Mouse (Mus musculus) stomach, embryonic 14.5 days (tissue): ENCODE data around the gene Gm20388. TPM values are rescaled to one million over a fixed set of nuclear protein-coding genes. Genes with fewer than 3 reads are reported as not detected.
A peak's percentile ranks its signal among the peaks of the same experiment; 100 is the strongest.

Source experiments
- ATAC-seq: fragments of 200-750 bp; cut with Nextera tagmentation; 2 replicates; pipeline ENCODE4 v1.8.0; 2017; ENCODE audit warnings: low read depth, moderate TSS enrichment; ENCODE audit not compliant: insufficient number of reproducible peaks, insufficient read depth, low FRiP score
- H3K27ac ChIP-seq: fragments of 300-500 bp; sonication (generic); 2 replicates; pipeline ENCODE4 v1.5.1; 2014; ENCODE audit warnings: mild to moderate bottlenecking, low read length, moderate library complexity, mixed read lengths
- H3K27me3 ChIP-seq: fragments of 300-500 bp; sonication (generic); 2 replicates; pipeline ENCODE4 v1.6.1; 2014; ENCODE audit warnings: low read length, control low read depth, mixed read lengths; ENCODE audit not compliant: control insufficient read depth, insufficient read depth
- H3K36me3 ChIP-seq: fragments of 300-500 bp; sonication (generic); 2 replicates; pipeline ENCODE4 v1.6.1; 2014; ENCODE audit warnings: mild to moderate bottlenecking, control low read depth, low read length, moderate library complexity, mixed read lengths; ENCODE audit not compliant: control insufficient read depth, insufficient read depth
- H3K4me1 ChIP-seq: fragments of 300-500 bp; sonication (generic); 2 replicates; pipeline ENCODE4 v1.6.1; 2014; ENCODE audit warnings: low read length, control low read depth, mixed read lengths; ENCODE audit not compliant: control insufficient read depth, insufficient read depth
- H3K4me2 ChIP-seq: fragments of 300-500 bp; sonication (generic); replicated peaks from 2 replicates; pipeline ENCODE4 v1.6.1; 2014; ENCODE audit warnings: low read depth, low read length, control low read depth
- H3K4me3 ChIP-seq: fragments of 300-500 bp; sonication (generic); 2 replicates; pipeline ENCODE4 v1.5.1; 2014; ENCODE audit warnings: low read depth, low read length, control low read depth
- H3K9ac ChIP-seq: fragments of 300-500 bp; sonication (generic); replicated peaks from 2 replicates; pipeline ENCODE4 v1.6.1; 2014; ENCODE audit warnings: low read depth, mild to moderate bottlenecking, control low read depth, low read length, moderate library complexity, mixed read lengths
- H3K9me3 ChIP-seq: fragments of 300-500 bp; sonication (generic); 2 replicates; pipeline ENCODE4 v1.6.1; 2016; ENCODE audit warnings: low read depth, low read length, control low read depth; ENCODE audit not compliant: control insufficient read depth
- WGBS: fragments of 180-500 bp; shearing (Covaris S2); extraction: QIAGEN DNeasy Blood & Tissue Kit; methylation state at CpG from one replicate; pipeline ENCODE4 v1.1.7; 2014; 5-methylcytosine and 5-hydroxymethylcytosine counted together
- polyA plus RNA-seq: library from polyadenylated mRNA; unstranded; fragments of >200 nt; fragmentation: Nextera tagmentation; extraction: Ambion mirVana; gene quantifications from 2 replicates; pipeline ENCODE4 v1.2.1, GENCODE M21; 2014

Gm20388 gene
- polyA plus RNA-seq, 1 experiment from 2014 or later = 11.4 TPM

- ATAC-seq = peak; percentile 43; the same call in 1 of the 2 replicates
- H3K9me3 ChIP-seq = no peaks in the 10 kb centered on the region
- no peak overlapping the region for H3K4me2 ChIP-seq
- no peak overlapping the region; the same call in 1 of the 2 replicates for H3K9ac ChIP-seq
- WGBS = 11% methylated on average over 20 of the region's 20 CpGs
- peak overlapping the region; percentile 44; the same call in 1 of the 2 replicates for H3K27ac ChIP-seq
- H3K4me3 ChIP-seq = no peak overlapping the region
- peaks cover 14% of the 10 kb centered on the region for H3K4me1 ChIP-seq
- no peaks in the 10 kb centered on the region for H3K36me3 ChIP-seq
- H3K27me3 ChIP-seq = no peaks in the 10 kb centered on the region
These were observed 1448.7 kb downstream of the Gm20388 start for GRCm38 (mm10) chr8:121359131-121359981.

DNA sequence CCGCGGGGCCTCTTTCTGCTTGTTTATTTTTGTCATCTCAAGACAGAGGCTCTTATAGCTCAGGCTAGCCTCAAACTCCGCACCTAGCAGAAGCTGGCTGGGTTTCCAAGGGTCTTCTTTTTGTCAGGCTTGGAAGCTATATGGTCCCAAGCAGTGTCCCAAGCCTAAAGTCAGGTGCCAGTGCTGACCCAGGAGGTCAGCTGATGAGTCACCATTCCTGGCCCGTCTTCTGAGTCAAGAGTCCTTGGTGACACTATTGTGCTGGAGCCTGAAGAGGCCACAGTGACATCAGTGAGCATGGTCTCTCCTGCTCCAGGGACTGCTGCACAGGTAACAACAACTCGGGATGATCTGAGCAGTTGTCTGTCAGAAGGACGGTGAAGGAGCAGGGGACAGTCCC lies 1449.4 kb downstream of the Gm20388 start:
- H3K9me3 ChIP-seq = no peaks in the 10 kb centered on the region
- no peak overlapping the region for H3K9ac ChIP-seq
- H3K4me3 ChIP-seq = no peak overlapping the region
- WGBS = 41% methylated on average over 6 of the region's 6 CpGs
- peaks cover 14% of the 10 kb centered on the region for H3K4me1 ChIP-seq
- ATAC-seq = no peak
- no peak overlapping the region for H3K27ac ChIP-seq
- H3K36me3 ChIP-seq = no peaks in the 10 kb centered on the region
- H3K27me3 ChIP-seq = no peaks in the 10 kb centered on the region
- no peak overlapping the region for H3K4me2 ChIP-seq

GRCm38 (mm10) chr8:121361166-121361565 lies 1450.5 kb downstream of the Gm20388 start:
- 60% methylated on average over 8 of the region's 8 CpGs for WGBS
- H3K4me1 ChIP-seq = peaks cover 14% of the 10 kb centered on the region

DNA sequence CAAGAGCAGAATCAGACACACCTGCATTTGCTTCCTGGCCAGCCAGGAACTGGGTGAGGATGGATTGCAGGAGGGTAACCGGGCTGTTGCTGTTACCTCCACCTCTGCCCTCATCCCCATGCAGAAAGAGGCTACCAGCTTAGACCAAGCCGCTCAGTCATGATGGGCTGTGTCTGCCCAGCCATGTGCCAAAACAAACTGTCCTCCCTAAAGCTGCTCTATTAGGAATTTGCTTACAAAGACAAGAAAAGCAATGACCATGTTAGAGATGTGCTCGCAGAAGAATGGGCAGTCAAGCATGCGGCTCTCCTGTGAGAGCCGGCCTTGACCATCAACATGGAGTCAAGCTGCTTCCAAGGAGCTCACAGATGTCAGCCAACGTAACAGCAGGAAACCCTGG lies 1454.0 kb downstream of the Gm20388 start:
- H3K36me3 ChIP-seq = no peaks in the 10 kb centered on the region
- no peak overlapping the region for H3K4me3 ChIP-seq
- H3K4me2 ChIP-seq = no peak overlapping the region
- H3K27me3 ChIP-seq = no peaks in the 10 kb centered on the region
- H3K9me3 ChIP-seq = no peaks in the 10 kb centered on the region
- H3K27ac ChIP-seq = no peak overlapping the region
- WGBS = 79% methylated on average over 6 of the region's 6 CpGs
- no peak for ATAC-seq
- H3K4me1 ChIP-seq = peaks cover 22% of the 10 kb centered on the region
- no peak overlapping the region for H3K9ac ChIP-seq

More at GRCm38 (mm10) chr8:121361166-121361565, 1450.5 kb downstream of the Gm20388 start:
- Histone ChIP-seq H3K27ac (no peak overlapping the region), H3K4me3 (no peak overlapping the region), H3K27me3 (no peaks in the 10 kb centered on the region), H3K9ac (no peak overlapping the region), H3K4me2 (no peak overlapping the region), H3K9me3 (no peaks in the 10 kb centered on the region), H3K36me3 (no peaks in the 10 kb centered on the region)
- no peak for ATAC-seq

GRCm38 (mm10) chr8:121365150-121365549 lies 1454.5 kb downstream of the Gm20388 start:
- Histone ChIP-seq H3K36me3 (no peaks in the 10 kb centered on the region), H3K4me3 (no peak overlapping the region), H3K4me2 (no peak overlapping the region), H3K27ac (no peak overlapping the region), H3K9ac (no peak overlapping the region), H3K9me3 (no peaks in the 10 kb centered on the region), H3K27me3 (no peaks in the 10 kb centered on the region), H3K4me1 (peaks cover 18% of the 10 kb centered on the region)
- 82% methylated on average over 3 of the region's 3 CpGs for WGBS
- no peak for ATAC-seq

- H3K27ac ChIP-seq = no peak overlapping the region
- H3K36me3 ChIP-seq = no peaks in the 10 kb centered on the region
- H3K9ac ChIP-seq = no peak overlapping the region
- no peak for ATAC-seq
- 71% methylated on average over 12 of the region's 12 CpGs for WGBS
- no peaks in the 10 kb centered on the region for H3K9me3 ChIP-seq
- H3K4me2 ChIP-seq = no peak overlapping the region
- no peaks in the 10 kb centered on the region for H3K27me3 ChIP-seq
- H3K4me1 ChIP-seq = peaks cover 18% of the 10 kb centered on the region
- H3K4me3 ChIP-seq = no peak overlapping the region
These were observed 1456.0 kb downstream of the Gm20388 start for GRCm38 (mm10) chr8:121366655-121367054.

DNA sequence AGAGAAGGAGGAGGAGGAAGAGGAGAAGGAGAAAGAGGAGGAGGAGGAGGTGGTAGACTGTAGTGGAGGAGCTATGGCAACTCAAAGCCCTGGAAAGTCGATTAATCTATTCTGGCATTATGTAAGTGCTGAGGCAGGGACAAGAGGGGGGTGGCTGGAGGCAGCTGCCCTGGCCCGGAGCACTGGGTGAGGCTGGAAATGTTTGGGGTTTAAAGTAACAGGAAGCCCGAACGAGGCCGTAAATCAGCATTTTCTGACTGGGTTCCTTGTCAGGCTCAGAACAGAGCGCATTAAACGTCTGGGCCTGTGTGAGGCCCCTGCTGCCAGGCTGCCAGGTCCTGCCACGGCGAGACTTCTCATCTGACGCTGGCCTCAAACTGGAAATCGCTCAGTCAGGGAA lies 1458.2 kb downstream of the Gm20388 start:
- H3K27me3 ChIP-seq = no peaks in the 10 kb centered on the region
- no peaks in the 10 kb centered on the region for H3K9me3 ChIP-seq
- H3K36me3 ChIP-seq = no peaks in the 10 kb centered on the region
- no peak overlapping the region for H3K4me3 ChIP-seq
- no peak; the same call in 1 of the 2 replicates for ATAC-seq
- H3K9ac ChIP-seq = no peak overlapping the region
- H3K4me1 ChIP-seq = peaks cover 18% of the 10 kb centered on the region
- WGBS = 22% methylated on average over 11 of the region's 11 CpGs
- no peak overlapping the region for H3K27ac ChIP-seq
- H3K4me2 ChIP-seq = no peak overlapping the region

- no peak for ATAC-seq
- Histone ChIP-seq H3K27me3 (no peaks in the 10 kb centered on the region), H3K9ac (no peak overlapping the region), H3K9me3 (no peaks in the 10 kb centered on the region), H3K4me3 (no peak overlapping the region), H3K27ac (no peak overlapping the region), H3K36me3 (no peaks in the 10 kb centered on the region), H3K4me1 (peaks cover 18% of the 10 kb centered on the region), H3K4me2 (no peak overlapping the region)
- 82% methylated on average over 11 of the region's 11 CpGs for WGBS
These were observed 1458.7 kb downstream of the Gm20388 start for GRCm38 (mm10) chr8:121369378-121369777.
